Mouse (Mus musculus) liver, embryonic 14.5 days (tissue): Measurements from ENCODE around the gene Wfdc12. TPM values are rescaled to one million over a fixed set of nuclear protein-coding genes. Genes with fewer than 3 reads are reported as not detected.
"Not testable (repeated sequence)": the region's sequence is repeated elsewhere in the genome, so short reads cannot be mapped to it uniquely, and the experiment has no call there.

Experiments used
- ATAC-seq: fragments of 200-750 bp; cut with Nextera tagmentation; 2 replicates; pipeline ENCODE4 v1.8.0; 2017; ENCODE audit warnings: moderate number of reproducible peaks, mild to moderate bottlenecking, moderate library complexity; ENCODE audit not compliant: insufficient read depth
- DNase-seq, 3 experiments: peaks; one replicate each; pipeline ENCODE4 v3.0.0-alpha.2; 2012 to 2013; ENCODE audit warnings: low read depth in 3 of 3, low spot score in 3 of 3
- H3K27ac ChIP-seq: fragments of 300-500 bp; sonication (generic); 2 replicates; pipeline ENCODE4 v1.5.1; 2014; ENCODE audit warnings: moderate library complexity, mild to moderate bottlenecking, control low read depth, inconsistent platforms
- H3K27me3 ChIP-seq: fragments of 300-500 bp; sonication (generic); 2 replicates; pipeline ENCODE4 v1.6.1; 2014; ENCODE audit warnings: mild to moderate bottlenecking, low read length, moderate library complexity; ENCODE audit not compliant: control insufficient read depth, insufficient read depth
- H3K36me3 ChIP-seq: fragments of 300-500 bp; sonication (generic); replicated peaks from 2 replicates; pipeline ENCODE4 v1.6.1; 2014; ENCODE audit warnings: low read depth; ENCODE audit not compliant: control insufficient read depth, insufficient read depth
- H3K4me1 ChIP-seq, 2 experiments: fragments of 200-500 bp in 1 of 2; fragments of 300-500 bp in 1 of 2; sonication (generic) in 1 of 2; replicated peaks; 2 replicates each; pipeline ENCODE4 v1.6.1; 2012 to 2014; ENCODE audit warnings: antibody characterized with exemption in 1 of 2, inconsistent platforms in 1 of 2, low read length in 1 of 2; ENCODE audit not compliant: control insufficient read depth in 2 of 2, insufficient read depth in 2 of 2
- H3K4me2 ChIP-seq: fragments of 300-500 bp; sonication (generic); 2 replicates; pipeline ENCODE4 v1.6.1; 2014; ENCODE audit warnings: low read depth, mild to moderate bottlenecking, control low read depth, moderate library complexity
- H3K4me3 ChIP-seq, 2 experiments: fragments of 200-500 bp in 1 of 2; fragments of 300-500 bp in 1 of 2; sonication (generic) in 1 of 2; 2 replicates each; pipeline ENCODE4 v1.5.1; 2012 to 2014; ENCODE audit warnings: low read depth in 2 of 2, low read length in 2 of 2, mild to moderate bottlenecking in 2 of 2, control low read depth in 1 of 2, inconsistent platforms in 1 of 2, moderate library complexity in 1 of 2; ENCODE audit not compliant: insufficient read depth in 1 of 2
- H3K9ac ChIP-seq: fragments of 300-500 bp; sonication (generic); replicated peaks from 2 replicates; pipeline ENCODE4 v1.6.1; 2014; ENCODE audit warnings: mild to moderate bottlenecking, control low read depth, moderate library complexity
- H3K9me3 ChIP-seq: fragments of 300-500 bp; sonication (generic); 2 replicates; pipeline ENCODE4 v1.6.1; 2016; ENCODE audit warnings: low read length, mixed read lengths; ENCODE audit not compliant: control insufficient read depth
- CTCF ChIP-seq: IDR thresholded peaks from 2 replicates; pipeline ENCODE4 v1.5.1; 2016; ENCODE audit warnings: antibody characterized with exemption, low read depth, control low read depth
- EP300 ChIP-seq: IDR thresholded peaks from 2 replicates; pipeline ENCODE4 v1.6.1; 2016; ENCODE audit warnings: antibody characterized with exemption, low read depth
- WGBS: fragments of 180-500 bp; shearing (Covaris S2); extraction: QIAGEN DNeasy Blood & Tissue Kit; methylation state at CpG from one replicate; pipeline ENCODE4 v1.1.7; 2014; ENCODE audit not compliant: insufficient replicate concordance; 5-methylcytosine and 5-hydroxymethylcytosine counted together
- polyA plus RNA-seq, 2 experiments: library from polyadenylated mRNA; depleted of rRNA in 1 of 2; stranded (reverse) in 1 of 2; unstranded in 1 of 2; fragments of >200 nt; fragmentation: Nextera tagmentation in 1 of 2; extraction: Ambion mirVana in 1 of 2; gene quantifications; 2 replicates each; pipeline versions ENCODE4 v1.2.1 to v1.2.3; 2012 to 2014

Wfdc12 gene
- polyA plus RNA-seq, 2 experiments = not detected

DNA sequence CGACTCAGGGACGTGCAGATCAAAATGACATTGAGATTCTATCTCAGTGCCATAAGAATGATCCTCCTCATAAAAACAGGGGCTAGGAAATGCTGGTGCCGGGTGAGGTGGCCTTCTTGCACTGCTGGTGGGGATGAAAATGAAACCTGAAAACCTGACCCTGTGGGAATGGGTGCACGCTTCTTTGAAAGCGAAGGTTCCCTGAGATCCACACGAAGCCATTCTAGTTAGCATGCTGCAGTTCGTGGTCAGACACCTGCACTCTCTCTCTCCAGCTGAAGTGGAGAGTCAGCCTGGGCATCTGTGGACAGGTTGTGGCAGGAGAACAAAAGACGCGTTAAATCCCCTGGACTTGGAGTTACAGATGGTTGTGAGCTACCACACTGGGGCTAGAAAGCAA, 28.9 kb upstream of the Wfdc12 start:
- H3K4me2 ChIP-seq = no peak overlapping the region
- WGBS = 69% methylated on average over 9 of the region's 9 CpGs
- no peaks in the 10 kb centered on the region for H3K9me3 ChIP-seq
- no peak for TF ChIP-seq CTCF
- TF ChIP-seq EP300 = no peak
- no peaks in the 10 kb centered on the region for H3K27me3 ChIP-seq
- ATAC-seq (no peak), DNase-seq (no peak)
- H3K9ac ChIP-seq = no peak overlapping the region
- H3K4me1 ChIP-seq = no peaks in the 10 kb centered on the region
- no peak overlapping the region for H3K4me3 ChIP-seq
- H3K36me3 ChIP-seq = no peaks in the 10 kb centered on the region
- no peak overlapping the region for H3K27ac ChIP-seq

DNA sequence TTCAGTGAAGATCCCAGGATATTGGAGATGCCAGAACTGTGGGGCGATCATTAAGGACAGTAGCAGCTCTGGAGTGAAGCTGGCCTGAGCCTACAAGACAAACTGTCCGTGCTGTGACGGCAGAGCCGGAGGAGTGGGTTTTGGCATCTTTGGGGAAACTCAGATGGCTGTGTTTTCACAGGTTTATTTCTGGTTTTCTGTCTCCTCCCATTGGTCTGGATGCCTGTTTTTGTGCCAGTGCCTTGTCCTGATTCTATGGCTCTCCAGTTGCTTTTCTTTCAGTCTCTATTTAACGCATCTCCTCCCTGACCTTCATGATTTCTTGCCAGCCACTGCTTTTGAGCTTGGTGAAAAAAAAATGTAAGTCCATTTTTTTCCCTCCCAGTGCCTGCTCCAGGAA, 22.3 kb upstream of the Wfdc12 start:
- WGBS = 70% methylated on average over 5 of the region's 5 CpGs
- Histone ChIP-seq H3K9me3 (no peaks in the 10 kb centered on the region), H3K4me3 (no peak overlapping the region), H3K9ac (no peak overlapping the region), H3K4me2 (no peak overlapping the region), H3K4me1 (no peaks in the 10 kb centered on the region), H3K36me3 (no peaks in the 10 kb centered on the region), H3K27me3 (no peaks in the 10 kb centered on the region), H3K27ac (no peak overlapping the region)
- no peak for TF ChIP-seq EP300
- no peak for TF ChIP-seq CTCF
- no peak for ATAC-seq
- no peak for DNase-seq

DNA sequence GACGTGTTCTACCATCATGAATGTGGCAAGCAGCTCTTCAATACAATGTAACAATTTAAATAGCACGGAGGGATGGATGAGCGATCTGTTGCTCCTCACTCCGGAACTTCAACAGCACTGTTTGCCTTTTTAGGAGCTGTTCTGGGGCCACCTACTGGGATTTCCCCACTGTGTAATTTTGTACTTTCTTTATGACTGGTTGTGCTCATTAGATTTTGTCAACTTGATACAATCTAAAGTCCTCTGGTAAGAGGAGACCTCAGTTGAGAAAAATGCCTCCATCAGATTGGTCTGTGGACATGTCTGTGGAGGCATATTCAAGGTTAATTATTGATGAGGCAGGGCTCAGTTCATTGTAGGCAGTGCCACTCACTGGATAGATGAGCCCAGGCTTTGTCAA, 20.5 kb upstream of the Wfdc12 start:
- no peak overlapping the region for H3K4me2 ChIP-seq
- no peak overlapping the region for H3K4me3 ChIP-seq
- TF ChIP-seq EP300 (no peak), CTCF (no peak)
- no peaks in the 10 kb centered on the region for H3K36me3 ChIP-seq
- no peaks in the 10 kb centered on the region for H3K27me3 ChIP-seq
- H3K9me3 ChIP-seq = no peaks in the 10 kb centered on the region
- no peak overlapping the region for H3K9ac ChIP-seq
- H3K27ac ChIP-seq = no peak overlapping the region
- DNase-seq (no peak), ATAC-seq (no peak)
- 75% methylated on average over 4 of the region's 4 CpGs for WGBS
- H3K4me1 ChIP-seq = no peaks in the 10 kb centered on the region

DNA sequence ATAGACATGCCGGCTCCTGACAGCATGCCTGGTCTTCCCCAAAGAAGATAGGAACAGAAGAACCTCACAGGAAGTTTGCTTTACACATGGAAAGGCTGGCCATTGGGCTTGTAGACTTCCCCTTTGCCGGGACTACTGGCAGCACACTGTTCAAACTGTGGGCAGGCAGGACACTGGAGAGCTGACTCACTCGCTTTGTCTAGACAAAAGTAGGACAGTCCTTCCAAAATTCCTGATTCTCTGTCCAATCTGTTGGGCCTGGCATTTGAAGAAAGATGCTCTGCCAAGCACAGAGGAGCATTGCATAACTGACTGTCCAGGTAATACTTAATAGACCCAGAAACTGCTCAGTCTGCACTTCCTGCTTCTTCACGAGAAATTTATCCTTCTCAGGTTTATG, 16.3 kb upstream of the Wfdc12 start:
- H3K27ac ChIP-seq = no peak overlapping the region
- H3K4me3 ChIP-seq = no peak overlapping the region
- TF ChIP-seq CTCF (no peak), EP300 (no peak)
- no peaks in the 10 kb centered on the region for H3K9me3 ChIP-seq
- no peaks in the 10 kb centered on the region for H3K27me3 ChIP-seq
- DNase-seq (no peak), ATAC-seq (no peak)
- no peak overlapping the region for H3K9ac ChIP-seq
- WGBS = 34% methylated on average over 4 of the region's 4 CpGs
- no peaks in the 10 kb centered on the region for H3K4me1 ChIP-seq
- H3K36me3 ChIP-seq = no peaks in the 10 kb centered on the region
- no peak overlapping the region for H3K4me2 ChIP-seq

DNA sequence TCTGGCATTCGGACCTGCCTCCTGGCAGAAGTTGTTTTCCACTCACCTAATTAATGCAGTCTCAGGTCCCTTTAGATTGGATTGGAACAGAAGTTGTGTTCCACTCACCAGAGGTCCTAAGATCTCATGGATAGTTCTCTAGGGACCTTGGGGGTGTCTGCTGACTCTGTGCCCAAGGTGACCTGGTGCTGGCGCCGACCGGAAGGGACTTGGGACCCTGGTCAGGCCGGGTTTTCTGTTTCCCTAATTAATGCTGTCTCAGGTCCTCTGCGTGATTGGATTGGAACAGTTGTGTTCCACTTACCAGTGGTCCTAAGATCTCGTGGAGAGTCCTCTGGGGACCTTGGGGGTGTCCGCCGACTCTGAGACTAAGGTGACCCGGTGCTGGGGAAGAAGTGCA, 15.6 kb upstream of the Wfdc12 start:
- not testable (repeated sequence) for H3K4me1 ChIP-seq, H3K27ac ChIP-seq, H3K27me3 ChIP-seq, ATAC-seq, H3K36me3 ChIP-seq, DNase-seq, H3K4me3 ChIP-seq, H3K4me2 ChIP-seq, H3K9ac ChIP-seq, H3K9me3 ChIP-seq
- WGBS = 72% methylated on average over 10 of the region's 10 CpGs
